Mouse (Mus musculus) cerebral cortex, adult 2 months (tissue): ENCODE measurements around the gene March4.

Experiments used
- WGBS: fragments of 180-500 bp; shearing (Covaris S2); methylation state at CpG from one replicate; pipeline ENCODE4 v1.1.7; 2018; 5-methylcytosine and 5-hydroxymethylcytosine counted together

Gene March4

DNA sequence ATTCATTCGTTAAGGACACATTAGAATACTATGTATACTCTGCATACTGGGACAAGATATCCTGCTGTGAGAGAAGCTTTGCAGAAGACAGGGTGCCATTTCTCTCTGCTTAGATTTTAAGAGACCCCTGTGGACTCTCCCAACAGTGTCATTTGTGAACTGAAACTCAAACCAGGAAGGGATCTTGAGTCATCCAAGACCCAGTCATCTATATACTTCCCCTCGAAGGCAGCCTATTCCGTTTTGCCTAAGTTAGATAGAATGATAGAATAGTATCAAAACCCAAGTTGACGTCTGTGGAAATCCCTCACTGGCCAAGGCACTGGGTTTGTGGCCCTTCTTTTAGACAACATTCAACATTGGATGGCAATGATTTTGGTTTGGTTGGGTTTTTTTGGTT is 7.5 kb downstream of the March4 start:
- 80% methylated on average over 4 of the region's 4 CpGs for WGBS

DNA sequence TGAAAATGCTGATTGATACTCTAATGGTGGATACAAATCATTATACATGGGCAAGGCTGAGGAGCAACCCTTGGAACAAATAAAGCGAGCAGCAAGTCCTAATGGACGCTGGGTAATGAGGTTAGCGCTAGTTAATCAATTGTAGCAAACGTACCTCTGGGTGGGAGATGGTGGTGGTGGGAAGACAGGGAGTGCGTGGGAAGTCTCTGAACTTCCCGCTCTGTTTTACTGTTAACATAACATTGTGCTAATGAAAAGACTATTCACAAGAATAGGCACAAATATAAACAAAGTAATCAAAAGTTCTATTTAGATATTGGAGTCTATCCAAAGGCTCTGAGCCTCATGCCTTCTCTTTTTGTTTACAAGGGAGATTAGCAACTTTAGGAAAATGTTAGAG is 13.1 kb downstream of the March4 start:
- 60% methylated on average over 6 of the region's 6 CpGs for WGBS

DNA sequence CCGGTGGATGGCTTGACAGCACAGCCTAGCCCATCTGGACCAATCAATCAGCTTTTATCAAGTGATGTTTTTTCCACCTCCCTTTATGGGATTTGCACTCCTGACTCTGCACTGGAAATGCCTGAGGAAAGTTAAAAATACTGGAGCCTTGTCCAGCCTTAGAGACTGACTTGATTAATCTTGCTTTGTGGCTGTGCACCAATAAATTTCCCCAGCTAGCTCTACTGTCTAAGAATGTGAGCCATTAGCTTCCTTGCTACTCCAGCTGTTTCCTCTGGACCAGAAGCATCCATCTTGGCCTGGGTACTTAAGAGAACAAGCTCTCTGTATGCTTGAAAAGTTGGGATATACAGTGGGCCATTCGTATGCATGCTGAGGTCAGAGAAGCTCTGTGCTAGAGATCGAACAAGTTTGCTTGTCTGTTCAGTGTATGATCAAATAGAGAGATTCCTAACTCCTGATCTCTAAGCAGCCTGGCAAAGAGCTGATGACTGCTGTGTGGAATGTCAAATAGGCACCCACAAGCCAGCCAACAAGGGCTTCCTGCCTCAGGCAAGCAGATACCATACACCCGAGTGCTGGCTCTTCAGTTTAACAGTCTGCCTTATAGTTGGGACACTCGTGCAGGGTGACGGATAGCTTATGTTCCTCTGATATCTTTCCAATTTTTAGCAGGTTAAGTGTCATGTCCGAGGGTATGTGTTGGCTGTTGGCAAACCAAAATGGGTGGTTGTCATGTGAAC is 25.8 kb downstream of the March4 start:
- WGBS: 74% methylated on average over 7 of the region's 7 CpGs

DNA sequence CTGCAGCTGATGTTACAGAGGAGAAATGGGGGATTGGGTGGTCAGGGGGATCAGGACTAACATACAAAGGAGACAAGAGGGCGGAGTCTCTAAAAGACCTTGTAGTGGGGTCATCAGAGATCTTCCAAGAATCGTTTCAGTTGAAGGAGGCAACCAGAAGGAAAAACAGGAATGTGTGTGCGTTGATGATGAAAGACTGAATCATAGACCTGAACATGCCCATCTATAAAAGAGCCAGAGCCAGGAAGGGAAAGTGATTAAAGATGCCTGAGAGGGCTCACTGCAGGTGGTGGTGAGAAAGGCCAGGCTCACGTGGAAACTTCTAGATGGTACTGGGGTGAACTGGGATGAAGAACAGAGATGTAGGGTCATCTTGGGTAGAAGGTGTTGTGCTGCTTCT is 27.2 kb downstream of the March4 start:
- 82% methylated on average over 4 of the region's 4 CpGs for WGBS

GRCm38 (mm10) chr1:72507670-72508069 is 29.1 kb downstream of the March4 start:
- WGBS: 82% methylated on average over 2 of the region's 2 CpGs

DNA sequence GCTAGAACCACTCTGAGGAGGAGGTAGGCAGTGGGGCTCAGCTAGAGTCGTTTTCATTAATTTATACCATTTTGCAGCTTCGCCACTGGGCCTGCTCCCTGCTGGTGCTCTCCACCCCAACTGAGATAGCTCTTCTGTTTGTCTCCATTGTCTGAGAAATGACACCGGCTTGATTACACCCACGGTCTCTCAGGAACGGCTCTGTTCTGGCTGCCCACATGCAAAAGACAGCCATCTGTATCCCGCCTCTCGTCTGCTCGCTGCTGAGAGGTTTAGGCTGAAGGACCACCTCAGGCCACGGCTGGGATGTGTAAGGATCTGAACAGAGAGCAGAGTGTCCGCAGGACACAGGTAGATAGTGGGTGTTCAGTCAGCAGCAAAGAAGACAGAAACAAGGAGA is 30.5 kb downstream of the March4 start:
- 42% methylated on average over 10 of the region's 10 CpGs for WGBS

- WGBS: 93% methylated on average over 5 of the region's 5 CpGs
Measured at GRCm38 (mm10) chr1:72497609-72498008, 39.1 kb downstream of the March4 start.

DNA sequence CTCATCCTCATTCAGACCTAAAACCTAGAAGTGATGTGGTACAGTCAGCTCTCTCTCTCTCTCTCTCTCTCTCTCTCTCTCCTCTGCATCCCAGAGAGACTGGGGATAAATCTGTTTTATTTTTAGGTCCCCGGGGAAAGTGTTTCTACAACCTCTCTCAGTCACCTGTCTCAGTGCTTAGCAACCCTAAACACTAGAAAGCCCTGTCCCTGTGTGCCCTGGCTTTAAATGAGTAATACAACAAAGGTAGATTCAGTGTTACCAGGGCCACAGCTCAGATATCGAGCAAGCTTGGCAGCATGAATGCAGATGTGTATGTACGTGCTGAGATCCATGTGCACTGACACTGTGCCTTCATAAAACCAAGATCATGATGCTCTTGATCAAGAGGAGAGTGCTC is 43.3 kb downstream of the March4 start:
- WGBS: 70% methylated on average over 3 of the region's 3 CpGs

GRCm38 (mm10) chr1:72492666-72493065 is 44.1 kb downstream of the March4 start:
- WGBS: 55% methylated on average over 10 of the region's 10 CpGs

DNA sequence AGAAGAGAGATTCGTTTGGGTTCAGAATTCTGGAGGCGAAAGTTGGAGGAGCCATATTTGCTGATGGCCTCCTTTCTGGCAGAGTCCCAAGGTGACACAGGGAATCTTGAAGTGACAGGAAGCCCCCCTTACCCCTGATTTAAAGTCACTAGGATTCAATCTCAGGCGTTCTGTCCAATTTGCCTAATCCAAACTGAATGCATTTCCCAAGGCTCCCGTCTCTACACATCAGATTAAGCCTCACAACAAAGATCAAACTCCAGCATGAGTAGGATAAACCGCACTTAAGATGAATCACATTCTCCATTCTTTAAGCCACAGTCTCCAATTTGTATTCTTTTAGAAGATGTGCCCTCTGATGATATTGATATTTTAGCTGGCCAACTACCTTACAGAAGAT is 45.4 kb downstream of the March4 start:
- WGBS: 78% methylated on average over 5 of the region's 5 CpGs

DNA sequence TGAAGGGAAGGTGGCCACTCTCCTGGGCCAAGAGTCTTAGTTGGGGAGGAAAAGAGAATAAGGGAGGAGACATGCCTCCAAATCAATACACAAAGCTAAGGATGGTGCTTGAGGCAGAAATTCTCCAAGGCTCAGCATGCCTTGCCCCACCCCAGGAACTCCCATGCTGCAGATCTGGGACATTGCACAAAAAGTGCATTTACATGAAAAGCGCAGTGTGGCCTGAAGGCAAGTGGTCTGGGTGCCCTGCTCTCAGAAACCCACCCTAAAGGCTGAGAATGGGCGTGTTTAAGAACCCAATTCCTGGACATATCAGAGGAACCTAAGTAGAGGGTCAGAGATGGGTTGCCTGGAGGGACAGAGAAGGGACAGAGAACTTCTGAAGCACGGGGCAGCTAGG is 45.9 kb downstream of the March4 start:
- WGBS: 85% methylated on average over 3 of the region's 3 CpGs

DNA sequence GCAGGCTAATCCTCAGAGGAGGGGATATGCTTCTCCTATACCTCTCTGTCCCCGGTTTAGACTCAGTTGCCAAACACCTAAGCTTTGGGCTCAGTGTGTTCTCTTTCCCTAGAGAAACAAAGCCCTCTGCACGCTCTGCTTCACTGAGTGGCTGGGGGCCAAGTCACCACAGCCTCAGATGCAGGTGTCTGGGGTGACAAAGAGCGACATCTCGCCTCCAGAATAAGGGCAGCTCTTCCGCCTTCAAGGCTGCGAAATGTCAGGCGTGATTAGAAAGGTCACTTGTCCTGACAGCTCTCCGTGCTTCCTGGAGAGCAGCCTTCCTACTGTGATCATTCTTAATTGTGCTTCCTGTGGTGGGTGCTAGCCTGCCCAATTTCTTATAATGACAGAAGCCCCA is 46.5 kb downstream of the March4 start:
- 41% methylated on average over 8 of the region's 8 CpGs for WGBS

DNA sequence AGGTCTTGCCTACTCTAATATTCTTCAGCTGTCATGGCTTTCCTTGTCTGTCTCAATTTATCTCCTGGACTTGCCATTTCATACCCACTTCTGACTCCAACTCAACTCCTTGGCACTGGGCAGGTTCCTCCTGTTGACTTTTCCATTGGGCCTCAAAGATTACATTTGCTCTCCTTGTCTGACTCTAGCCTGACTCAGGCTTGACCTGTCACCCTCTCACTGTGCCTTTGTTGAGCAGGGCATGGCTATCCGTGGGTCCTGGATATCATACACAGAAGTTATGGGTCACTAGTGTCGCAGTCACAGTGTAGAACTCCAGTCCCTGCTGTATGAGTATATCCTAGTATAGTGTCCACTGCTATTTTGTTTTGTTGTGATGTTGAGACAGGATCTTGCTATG is 60.1 kb downstream of the March4 start:
- WGBS: 95% methylated on average over 2 of the region's 2 CpGs

- WGBS: 90% methylated on average over 2 of the region's 2 CpGs
Measured at GRCm38 (mm10) chr1:72469075-72469474, 67.7 kb downstream of the March4 start.

DNA sequence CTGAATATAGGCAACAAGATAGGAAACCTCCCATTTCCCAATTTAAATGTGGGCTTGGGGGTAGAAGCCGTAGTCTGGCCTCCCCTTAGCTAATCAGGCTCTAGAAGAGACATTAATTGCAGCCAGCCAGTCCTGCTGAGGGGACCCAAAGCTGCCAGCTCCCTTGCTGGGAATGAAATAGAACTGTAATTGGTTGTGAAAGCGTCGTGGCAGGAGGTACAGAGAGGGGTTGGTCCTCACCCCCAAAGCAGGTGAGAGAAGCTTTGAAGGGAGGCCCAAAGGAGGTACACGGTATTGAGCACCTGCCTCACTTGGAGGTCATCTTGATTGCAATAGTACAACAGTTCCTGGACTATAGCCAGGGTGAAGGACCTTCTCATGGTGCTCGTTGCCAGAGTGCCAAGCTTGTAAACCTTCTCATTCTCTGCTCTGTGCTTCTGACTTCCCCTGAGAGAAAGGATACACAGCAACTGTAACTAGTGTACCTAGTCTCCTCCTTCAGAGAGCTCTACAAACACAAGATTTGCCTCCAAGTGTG is 68.2 kb downstream of the March4 start:
- 46% methylated on average over 5 of the region's 5 CpGs for WGBS

GRCm38 (mm10) chr1:72464926-72465583 is 71.7 kb downstream of the March4 start:
- 27% methylated on average over 12 of the region's 12 CpGs for WGBS

GRCm38 (mm10) chr1:72462516-72462915 is 74.2 kb downstream of the March4 start:
- 54% methylated on average over 6 of the region's 6 CpGs for WGBS

DNA sequence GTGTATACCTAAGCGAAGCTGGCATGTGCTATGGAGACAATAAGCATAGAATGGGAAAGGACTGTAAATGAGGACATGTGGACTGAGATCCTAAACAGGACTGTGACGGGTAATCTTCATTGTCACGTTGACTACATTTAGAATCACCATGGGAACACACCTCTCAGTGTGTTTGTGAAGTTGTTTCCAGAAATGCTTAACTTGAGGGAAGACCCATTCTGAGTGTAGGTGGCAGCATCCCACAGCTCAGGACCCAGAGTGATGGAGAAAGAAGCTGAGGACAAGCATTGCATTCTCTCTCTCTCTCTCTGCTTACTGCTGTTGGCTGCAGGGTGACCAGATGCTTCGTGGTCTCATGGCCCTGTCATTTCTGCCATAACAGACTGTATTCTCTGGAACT is 79.1 kb downstream of the March4 start:
- WGBS: 55% methylated on average over 4 of the region's 4 CpGs

- WGBS: 44% methylated on average over 4 of the region's 4 CpGs
Measured at GRCm38 (mm10) chr1:72455923-72456322, 80.8 kb downstream of the March4 start.

DNA sequence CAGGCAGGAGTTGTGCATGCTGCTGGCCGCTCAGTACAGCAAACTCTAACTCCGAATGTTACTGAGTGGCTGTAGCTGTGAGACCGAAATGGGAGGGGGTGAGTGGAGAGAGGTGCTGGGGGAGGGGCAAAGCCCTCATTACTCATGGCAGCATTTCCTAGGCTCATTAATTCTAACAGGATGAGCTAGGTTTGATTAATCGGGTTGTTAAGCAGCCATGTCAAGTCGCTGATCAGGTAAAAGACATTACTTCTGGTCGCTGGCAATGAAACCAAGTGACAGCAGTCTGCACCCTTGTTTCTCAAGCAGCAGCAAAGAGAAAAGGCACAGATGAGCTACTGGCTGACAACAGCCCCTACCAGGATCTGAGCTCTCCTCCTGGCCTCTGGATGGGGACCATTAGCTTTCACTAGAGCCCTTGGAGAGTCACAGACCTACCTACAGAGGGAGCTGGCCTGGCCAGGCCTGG is 82.0 kb downstream of the March4 start:
- 55% methylated on average over 6 of the region's 6 CpGs for WGBS

DNA sequence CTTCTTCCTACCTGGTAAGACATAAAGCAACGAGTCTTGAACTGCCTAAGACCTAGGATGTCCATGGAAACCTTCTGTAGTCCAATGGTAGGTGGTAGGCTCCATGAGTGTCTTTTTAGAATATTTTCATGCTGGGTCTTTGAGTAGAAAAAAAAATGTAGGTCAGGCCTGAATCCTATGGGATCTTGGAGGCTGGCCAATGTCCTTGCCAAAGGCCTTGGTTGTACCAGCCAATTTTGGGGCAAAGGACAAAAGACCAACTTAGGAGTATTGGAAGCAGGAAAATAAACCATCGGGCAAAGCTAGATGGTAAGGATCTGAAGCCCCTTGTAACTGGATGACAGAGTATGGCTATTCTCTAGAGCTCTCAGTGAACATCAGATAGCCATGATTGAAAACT is 83.9 kb downstream of the March4 start:
- whole genome bisulfite sequencing: 67% methylated on average over 2 of the region's 2 CpGs

DNA sequence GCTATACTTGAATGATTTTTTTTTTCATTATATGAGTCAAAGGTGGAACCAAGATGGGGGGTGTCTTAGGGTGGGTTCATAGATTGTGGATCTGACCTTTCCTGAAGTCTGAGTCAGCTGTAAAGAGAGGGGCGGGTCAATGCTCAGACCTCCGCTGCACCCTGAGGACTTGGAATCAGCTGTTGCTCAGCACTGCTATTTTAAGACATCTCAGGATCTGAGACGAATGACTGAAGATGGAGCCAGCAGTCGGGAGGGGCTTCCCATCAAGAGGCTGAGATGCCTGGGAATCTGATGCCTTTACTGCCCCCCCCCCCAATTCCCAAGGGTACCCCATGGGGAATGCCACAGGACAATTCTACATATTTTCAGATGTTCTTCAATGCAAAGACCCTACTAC is 85.9 kb downstream of the March4 start:
- WGBS: 57% methylated on average over 4 of the region's 4 CpGs

GRCm38 (mm10) chr1:72449752-72450151 is 87.0 kb downstream of the March4 start:
- WGBS: 73% methylated on average over 3 of the region's 3 CpGs
